Mouse (Mus musculus): ENCODE measurements at regions not wholly inside any gene's neighbourhood (a gene's known extent, or its start where the extent isn't known, plus 50 kb on each side); places are given as distances from the start of the nearest gene placed in this dataset.

- DNase-seq, result no peak
These were observed 331.8 kb upstream of the G2e3 start for GRCm38 (mm10) chr12:51016081-51016480.

- DNase-seq, result no peak
These were observed 338.2 kb upstream of the G2e3 start for GRCm38 (mm10) chr12:51009644-51010043.

GRCm38 (mm10) chr12:51001722-51002592, 345.9 kb upstream of the G2e3 start:
- no peak for DNase-seq

- no peak for DNase-seq
These were observed 346.8 kb upstream of the G2e3 start for GRCm38 (mm10) chr12:51001096-51001495.

DNA sequence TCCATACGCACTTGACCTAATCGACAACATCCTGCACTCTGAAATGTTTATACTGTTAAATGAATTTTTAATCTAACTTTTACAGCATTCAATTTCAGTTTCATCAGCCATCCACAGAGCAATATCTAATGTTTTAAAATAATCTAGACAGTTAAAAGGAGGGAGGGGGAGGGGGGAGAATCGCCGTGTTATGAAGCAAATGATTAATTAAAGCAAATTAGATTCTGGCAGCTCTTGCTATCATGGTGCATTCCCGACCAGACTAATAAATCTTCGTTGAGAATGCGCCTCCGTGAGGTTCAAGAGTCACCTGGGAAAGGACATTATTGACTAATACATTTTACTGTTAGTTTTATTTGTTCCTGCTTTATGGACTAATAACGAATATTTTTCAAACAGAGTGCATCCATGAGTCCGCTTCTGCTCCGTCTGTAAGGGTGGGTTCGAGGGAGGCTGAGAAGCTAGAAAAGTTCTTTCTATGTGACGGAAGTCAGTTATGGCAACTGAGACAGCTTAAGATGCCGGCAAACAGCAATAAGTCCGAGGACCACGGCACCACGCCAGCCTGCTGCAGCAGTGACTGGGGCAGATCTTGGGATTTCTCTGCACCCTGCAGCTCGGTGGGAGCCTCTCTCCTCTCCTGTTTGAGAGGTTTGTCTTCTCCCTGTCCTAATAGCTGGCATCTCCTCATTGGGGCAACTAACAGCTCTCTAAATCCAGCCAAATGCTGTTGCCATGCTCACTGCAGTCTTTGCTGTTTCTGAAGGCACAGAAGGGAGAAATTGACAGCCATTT, 347.4 kb upstream of the G2e3 start:
- DNase-seq, result no peak

- DNase-seq, result peak; percentile 41 to 71
These were observed 348.3 kb upstream of the G2e3 start for GRCm38 (mm10) chr12:50999295-51000237.

DNA sequence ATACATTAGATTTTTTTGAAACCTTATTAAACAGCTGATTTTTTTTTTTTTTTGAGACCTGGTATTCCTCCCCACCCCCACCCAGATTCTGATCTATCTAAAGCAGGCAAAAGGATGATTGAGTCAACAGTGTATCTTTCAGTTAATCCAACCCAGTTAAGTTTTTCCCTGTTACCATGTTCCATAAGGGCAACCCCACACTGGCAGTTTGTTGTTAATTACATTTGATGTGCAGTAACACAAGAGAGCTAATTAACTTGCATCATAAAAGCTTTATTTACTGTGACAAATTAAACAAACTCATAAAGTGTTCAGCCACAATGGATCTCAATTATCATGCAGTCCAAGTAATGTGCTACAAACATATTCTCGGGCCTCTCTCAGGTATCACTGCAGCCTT, 346.8 kb upstream of the Prkd1 start:
- DNase-seq, result no peak

GRCm38 (mm10) chr12:50989561-50990325, 340.8 kb upstream of the Prkd1 start:
- DNase-seq, result no peak

DNA sequence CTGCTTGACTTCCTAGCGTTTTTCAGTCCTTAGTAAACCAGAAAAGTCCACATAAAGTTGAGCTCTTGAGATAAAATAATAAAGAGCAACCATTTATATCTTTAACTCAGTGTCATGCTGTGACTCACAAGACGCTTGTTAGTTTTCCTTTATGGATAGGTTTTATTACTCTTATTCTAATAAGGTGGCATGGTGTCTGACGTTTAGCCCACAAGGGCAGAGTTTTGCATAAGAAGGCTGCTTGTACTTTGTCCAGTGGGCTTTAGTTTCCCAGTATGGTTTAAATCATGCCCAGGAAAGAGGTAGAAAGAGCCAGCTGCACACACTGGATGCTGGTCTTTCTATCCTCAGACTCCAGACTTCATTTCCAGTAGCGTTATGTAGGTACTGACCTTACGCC, 332.4 kb upstream of the Prkd1 start:
- no peak for DNase-seq

GRCm38 (mm10) chr12:50980800-50981199, 331.9 kb upstream of the Prkd1 start:
- DNase-seq, result no peak

- DNase-seq, result no peak
These were observed 321.8 kb upstream of the Prkd1 start for GRCm38 (mm10) chr12:50970759-50971122.

- DNase-seq, result no peak
These were observed 321.2 kb upstream of the Prkd1 start for GRCm38 (mm10) chr12:50969887-50970758.

GRCm38 (mm10) chr12:50969402-50969801, 320.5 kb upstream of the Prkd1 start:
- no peak for DNase-seq

DNA sequence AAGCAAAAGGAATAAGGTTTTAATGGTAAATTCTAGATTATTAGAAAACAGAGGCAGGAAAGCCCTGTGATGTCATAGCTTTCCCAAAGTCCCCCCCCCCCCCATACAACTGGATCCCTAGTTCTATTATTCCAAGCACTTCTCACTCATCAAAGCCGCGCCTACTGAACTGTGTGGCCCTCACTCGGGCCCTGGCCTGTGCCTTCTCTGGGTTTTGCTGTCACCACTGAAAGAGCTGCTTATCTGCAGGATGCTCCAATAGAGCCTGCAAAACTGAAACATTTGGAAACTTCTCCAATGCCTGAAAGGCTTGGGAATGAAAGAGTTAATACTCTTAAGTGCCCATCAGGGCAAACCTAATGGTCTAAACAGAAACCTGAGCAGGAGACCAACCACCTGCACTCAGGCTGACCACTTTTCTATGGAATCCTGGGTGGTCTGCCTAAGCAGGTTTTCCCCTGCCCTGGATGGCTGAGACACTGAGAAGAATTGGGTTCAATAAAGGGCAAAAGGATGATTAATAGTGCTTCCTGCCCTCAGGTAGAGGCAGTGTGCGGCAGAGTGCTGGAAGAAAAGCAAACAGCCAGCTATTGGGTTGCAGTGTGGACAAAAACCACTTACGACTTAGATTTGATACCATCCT, 318.4 kb upstream of the Prkd1 start:
- DNase-seq, result no peak

DNA sequence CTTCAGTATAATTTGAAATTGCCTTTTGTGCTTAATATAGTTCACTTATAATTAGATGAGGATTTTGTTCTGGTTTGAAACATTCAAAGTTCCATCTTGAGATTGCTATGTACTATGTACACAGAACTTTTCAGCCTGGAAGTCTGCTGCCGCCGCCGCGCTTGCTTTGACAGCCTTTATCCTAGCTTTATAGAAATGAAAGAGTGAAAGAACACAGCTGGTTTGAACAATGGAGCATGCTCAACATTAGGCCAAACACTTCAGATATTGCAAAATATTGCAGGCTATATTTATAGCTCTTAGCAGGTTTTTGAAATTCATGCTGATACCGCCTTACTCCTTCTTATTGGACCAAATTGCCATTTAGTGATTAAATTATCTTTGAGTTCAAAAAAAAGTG, 305.1 kb upstream of the Prkd1 start:
- no peak for DNase-seq

DNA sequence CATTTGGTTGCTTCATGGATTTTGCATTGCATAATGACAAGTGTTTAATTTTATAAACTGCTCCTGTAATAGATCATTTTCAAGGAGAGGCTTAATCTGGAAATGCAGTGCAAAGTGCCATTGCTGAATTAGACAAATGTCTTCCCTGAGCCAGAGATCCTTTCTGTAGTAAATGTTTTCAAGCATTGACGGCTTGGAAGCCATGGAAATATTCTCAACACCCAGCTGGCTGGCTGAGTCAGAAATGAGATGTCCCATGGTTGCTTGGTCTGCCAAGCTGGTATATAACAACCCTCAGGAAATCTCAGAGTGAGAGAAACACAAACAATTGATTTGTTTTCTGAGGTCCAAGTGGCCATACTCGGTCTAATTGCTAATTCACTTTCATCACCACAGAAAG, 298.1 kb upstream of the Prkd1 start:
- no peak for DNase-seq

DNA sequence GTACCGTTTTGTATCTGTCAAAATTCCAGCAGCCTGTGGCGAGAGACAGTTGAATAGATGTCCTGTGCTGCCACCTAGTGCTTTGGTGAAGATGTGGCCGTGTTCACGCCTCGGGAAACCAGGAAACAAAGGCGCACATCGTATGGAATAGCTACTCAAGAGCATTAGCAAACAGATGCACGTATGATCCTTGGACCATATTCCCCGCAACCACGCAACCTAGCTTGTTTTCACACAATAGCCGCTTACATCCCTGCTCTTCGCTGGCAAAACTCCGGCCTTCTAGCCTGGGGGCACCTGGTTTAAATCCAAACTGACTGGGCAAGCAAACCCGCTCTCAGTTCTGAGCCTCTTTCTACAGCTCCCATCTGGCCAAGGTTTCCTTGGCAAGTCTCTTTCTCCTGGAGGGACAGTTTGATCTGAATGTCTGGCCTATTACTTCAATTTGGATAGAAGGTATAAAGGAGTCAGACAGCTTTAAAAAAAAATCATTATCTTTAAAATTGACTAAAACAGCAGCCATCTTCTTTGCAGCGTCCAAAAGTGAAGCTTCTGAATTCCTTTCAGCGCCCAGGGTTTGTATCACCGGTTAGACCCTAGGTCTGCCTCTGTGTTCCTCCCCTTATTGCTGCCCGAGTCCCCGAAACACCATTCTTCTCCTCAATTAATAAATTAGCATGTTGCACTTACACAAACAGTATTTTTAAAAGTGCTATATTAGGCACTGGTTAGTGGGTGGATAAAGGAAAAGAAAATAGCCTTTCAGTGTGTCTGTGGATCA, 295.0 kb upstream of the Prkd1 start:
- peak; percentile 23 to 59 for DNase-seq

GRCm38 (mm10) chr12:50943340-50943739, 294.4 kb upstream of the Prkd1 start:
- no peak for DNase-seq

- no peak for DNase-seq
These were observed 286.6 kb upstream of the Prkd1 start for GRCm38 (mm10) chr12:50935516-50935915.

DNA sequence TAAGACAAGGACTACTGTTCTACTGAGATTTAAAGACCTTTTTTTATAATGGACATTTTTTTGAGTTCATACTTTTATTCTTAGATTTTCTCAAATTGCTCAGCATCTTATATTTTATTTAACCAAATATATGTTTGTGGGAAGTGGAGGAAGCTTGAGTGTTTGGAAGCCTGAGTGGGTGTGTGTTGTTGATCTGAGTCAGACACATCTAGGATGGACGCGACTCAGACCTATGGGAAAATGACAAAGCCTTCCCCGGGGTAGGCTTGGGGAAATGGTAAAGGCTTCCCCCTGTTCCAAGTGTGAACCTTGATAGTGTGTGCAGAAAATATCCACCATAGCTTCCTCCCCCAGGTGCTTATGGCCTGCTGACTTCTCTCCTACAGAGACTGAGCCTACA, 283.6 kb upstream of the Prkd1 start:
- DNase-seq, result no peak

All from kidney, adult 8-10 months (tissue).